Mouse (Mus musculus) liver, embryonic 14 days (tissue): ENCODE results near the gene Sall2. TPM values are rescaled to one million over a fixed set of nuclear protein-coding genes. Genes with fewer than 3 reads are reported as not detected.

Source experiments
- polyA plus RNA-seq: library from polyadenylated mRNA; depleted of rRNA; stranded (reverse); fragments of >200 nt; gene quantifications from 2 replicates; pipeline ENCODE4 v1.2.3, GENCODE M21; 2012; rRNA removed

The Sall2 gene
- polyA plus RNA-seq = 0.80 and 0.84 TPM in 2 replicates

GRCm38 (mm10) chr14:52327910-52328812, at the start of gene Sall2:
TSS of gene Sall2 (minus strand) at chr14:52328762.

GRCm38 (mm10) chr14:52356308-52356707, 27.7 kb upstream of the Sall2 start, which contains the start of gene Olfr1513:
TSS of gene Olfr1513 (minus strand) at chr14:52356408.

GRCm38 (mm10) chr14:52304644-52305271, 23.8 kb downstream of the Sall2 start, which contains the start of gene Mettl3:
TSS of gene Mettl3 (minus strand) at chr14:52305128.

GRCm38 (mm10) chr14:52278932-52279746, 49.4 kb downstream of the Sall2 start, which contains the start of the genes Tox4 and Rab2b:
TSS of gene Tox4 (plus strand) at chr14:52279146.
TSS of gene Rab2b (minus strand) at chr14:52279545.

Other genes with a start within 250 kb of the Sall2 start
- 184 and 196 TPM in 2 replicates for gene Hnrnpc, start 224.7 kb downstream of the Sall2 start, polyA plus RNA-seq
- gene Rpgrip1, start 218.1 kb downstream of the Sall2 start, polyA plus RNA-seq = 0.42 and 0.45 TPM in 2 replicates
- gene Supt16, start 131.3 kb downstream of the Sall2 start, polyA plus RNA-seq = 29.1 and 30.1 TPM in 2 replicates
- gene Chd8, start 71.0 kb downstream of the Sall2 start, polyA plus RNA-seq = 12.9 and 15.6 TPM in 2 replicates
- gene Tox4, start 49.6 kb downstream of the Sall2 start, polyA plus RNA-seq = 9.6 and 11.0 TPM in 2 replicates
- gene Rab2b, start 49.2 kb downstream of the Sall2 start, polyA plus RNA-seq = 3.2 TPM in 2 replicates
- 17.1 and 17.7 TPM in 2 replicates for gene Mettl3, start 23.6 kb downstream of the Sall2 start, polyA plus RNA-seq
- not detected in 2 replicates for gene Olfr1513, start 27.6 kb upstream of the Sall2 start, polyA plus RNA-seq
- gene Olfr1512, start 50.4 kb upstream of the Sall2 start, polyA plus RNA-seq = not detected in 2 replicates
- not detected in 2 replicates for gene Olfr1511, start 68.6 kb upstream of the Sall2 start, polyA plus RNA-seq
- gene Olfr1510, start 85.6 kb upstream of the Sall2 start, polyA plus RNA-seq = not detected in 2 replicates
- not detected in 2 replicates for gene Olfr1509, start 114.2 kb upstream of the Sall2 start, polyA plus RNA-seq
- gene Olfr1508, start 138.7 kb upstream of the Sall2 start, polyA plus RNA-seq = not detected in 2 replicates
- gene Olfr1507, start 167.0 kb upstream of the Sall2 start, polyA plus RNA-seq = not detected in 2 replicates